Mouse (Mus musculus) MEL (cell line): ENCODE measurements around the gene Ankrd44.

Source experiments
- CTCF ChIP-seq, 3 experiments: IDR thresholded peaks in 2 of 3; conservative IDR thresholded peaks in 1 of 3; 2 replicates each; pipeline ENCODE4 v1.5.1; 2011 to 2012; ENCODE audit warnings: low read length in 3 of 3, low read depth in 2 of 3, mild to moderate bottlenecking in 2 of 3, improper control_type of control experiment in 1 of 3, inconsistent platforms in 1 of 3, mixed read lengths in 1 of 3, moderate library complexity in 1 of 3; ENCODE audit not compliant: control insufficient read depth in 1 of 3, insufficient read depth in 1 of 3, poor library complexity in 1 of 3, severe bottlenecking in 1 of 3
- MEF2A ChIP-seq: IDR thresholded peaks from 2 replicates; pipeline ENCODE4 v1.6.1; 2014; ENCODE audit warnings: low read depth, mild to moderate bottlenecking, inconsistent platforms, low read length, improper control_type of control experiment; ENCODE audit not compliant: poor library complexity, insufficient replicate concordance, severe bottlenecking; ENCODE audit errors: extremely low read depth
- UBTF ChIP-seq: IDR thresholded peaks from 2 replicates; pipeline ENCODE4 v1.6.1; 2012; ENCODE audit warnings: low read depth, mild to moderate bottlenecking, inconsistent platforms, low read length, improper control_type of control experiment, moderate library complexity, borderline replicate concordance; ENCODE audit not compliant: insufficient read depth
- ZC3H11A ChIP-seq: IDR thresholded peaks from 2 replicates; pipeline ENCODE4 v1.6.1; 2012; ENCODE audit warnings: low read depth, mild to moderate bottlenecking, inconsistent platforms, low read length, improper control_type of control experiment

DNA sequence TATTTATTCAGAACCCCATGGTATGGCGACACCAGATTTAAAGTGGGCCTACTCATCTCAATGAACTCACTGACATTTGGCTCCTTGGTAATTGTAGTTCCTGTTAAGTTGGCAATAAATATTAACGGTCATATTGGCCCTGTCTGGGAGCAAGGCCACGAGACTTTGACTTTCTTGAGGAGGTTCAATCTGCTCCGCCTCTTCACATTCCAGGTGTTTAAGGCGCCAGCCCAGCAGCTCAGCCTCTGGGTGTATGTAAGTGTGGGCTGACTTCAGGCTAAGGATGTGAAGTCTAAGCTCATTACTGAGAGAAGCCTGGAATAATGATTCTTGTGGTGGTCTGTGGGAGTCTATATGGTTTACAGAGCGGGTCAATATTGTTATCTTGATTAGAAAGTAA lies 313.8 kb downstream of the Ankrd44 start:
- no peak for TF ChIP-seq ZC3H11A
- no peak for TF ChIP-seq CTCF (IDR thresholded peaks at IDR 0.05 in 2 of 3, conservative IDR thresholded peaks at IDR 0.05 in 1 of 3; ENCODE audit: control insufficient read depth in 1 of 3, insufficient read depth in 1 of 3, low read depth in 2 of 3, low read length in 3 of 3, poor library complexity in 1 of 3, severe bottlenecking in 1 of 3)
- TF ChIP-seq UBTF = no peak
- TF ChIP-seq MEF2A = no peak
